Mouse (Mus musculus): ENCODE data around the gene Pcp4. TPM values are rescaled to one million over a fixed set of nuclear protein-coding genes. Genes with fewer than 3 reads are reported as not detected.

Pcp4 gene
- polyA plus RNA-seq (2012; rRNA removed): 269 and 285 TPM in 2 replicates

GRCm38 (mm10) chr16:96467445-96467844, at the start of gene Pcp4:
Pcp4 (plus strand) TSS chr16:96467606.

GRCm38 (mm10) chr16:96443468-96443867, 23.9 kb upstream of the Pcp4 start, which contains the start of gene Itgb2l:
Itgb2l (minus strand) TSS chr16:96443619.

Other genes with a start within 250 kb of the Pcp4 start
- gene B3galt5, start 231.8 kb upstream of the Pcp4 start, polyA plus RNA-seq (2012; rRNA removed): 3.9 and 4.1 TPM in 2 replicates
- gene Itgb2l, start 24.0 kb upstream of the Pcp4 start, polyA plus RNA-seq (2012; rRNA removed): 0.05 and 0.07 TPM in 2 replicates